Mouse (Mus musculus): ENCODE data around the gene Pacrg. TPM values are rescaled to one million over a fixed set of nuclear protein-coding genes. Genes with fewer than 3 reads are reported as not detected.
A peak's percentile ranks its signal among the peaks of the same experiment; 100 is the strongest.

Gene Pacrg
- total RNA-seq, 2 experiments from 2014 or later: 1.4 to 2.2 TPM

DNA sequence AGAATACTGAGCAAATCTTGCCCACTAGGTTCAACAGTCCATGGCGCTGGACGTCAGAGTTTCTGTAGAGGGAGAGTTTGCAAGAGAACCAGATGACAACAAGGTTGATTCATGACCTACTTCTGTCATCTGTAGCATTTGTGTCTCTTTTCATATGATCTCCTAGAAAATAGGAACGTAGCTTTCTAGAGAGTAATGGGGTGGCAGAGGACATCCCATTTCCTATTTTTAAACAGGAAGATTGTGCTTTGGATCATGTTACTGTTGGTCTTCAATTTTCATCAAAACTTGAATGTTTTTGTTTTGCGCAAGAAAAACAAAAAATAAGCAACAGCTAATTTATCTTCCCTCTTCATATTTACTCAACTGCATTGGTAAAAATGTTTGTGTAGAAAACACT, 379.2 kb downstream of the Pacrg start:
- no peak for DNase-seq
- TF ChIP-seq CTCF (IDR thresholded peaks at IDR 0.05): no peak
- intact Hi-C loops (cut with DNase I): no loop called here

DNA sequence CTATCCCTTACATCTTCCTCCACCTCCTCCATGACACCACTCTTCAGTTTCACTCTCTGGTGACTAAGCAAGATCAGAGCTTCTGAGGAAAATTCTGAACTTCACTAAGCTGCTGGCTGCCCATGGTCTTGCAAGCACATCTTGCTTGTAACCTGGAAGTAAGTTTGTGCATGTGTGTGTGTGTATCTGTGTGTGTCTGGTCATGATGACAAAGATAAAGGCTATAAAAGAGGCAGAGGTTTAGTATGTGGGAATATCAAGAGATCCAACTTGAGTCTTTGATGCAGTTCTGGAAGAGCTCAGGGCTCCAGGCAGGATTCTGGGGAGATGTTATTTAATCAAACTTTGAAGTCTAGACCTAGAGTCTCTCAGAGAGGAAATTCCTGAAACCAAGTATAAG, 381.4 kb downstream of the Pacrg start:
- intact Hi-C loops (cut with DNase I): no loop called here

More for the DNA sequence above, 379.2 kb downstream of the Pacrg start:
- Histone ChIP-seq H3K27ac (no peak overlapping the region), H3K4me3 (no peak overlapping the region)

GRCm38 (mm10) chr17:10456409-10456808, 383.7 kb downstream of the Pacrg start:
- TF ChIP-seq CTCF (IDR thresholded peaks at IDR 0.05): no peak
- no peak overlapping the region for H3K4me3 ChIP-seq
- intact Hi-C loops (cut with DNase I): no loop called here

More for the DNA sequence above, 381.4 kb downstream of the Pacrg start:
- H3K4me3 ChIP-seq: no peak overlapping the region
- TF ChIP-seq CTCF (IDR thresholded peaks at IDR 0.05): no peak
- no peak overlapping the region for H3K27ac ChIP-seq
- DNase-seq: no peak

DNA sequence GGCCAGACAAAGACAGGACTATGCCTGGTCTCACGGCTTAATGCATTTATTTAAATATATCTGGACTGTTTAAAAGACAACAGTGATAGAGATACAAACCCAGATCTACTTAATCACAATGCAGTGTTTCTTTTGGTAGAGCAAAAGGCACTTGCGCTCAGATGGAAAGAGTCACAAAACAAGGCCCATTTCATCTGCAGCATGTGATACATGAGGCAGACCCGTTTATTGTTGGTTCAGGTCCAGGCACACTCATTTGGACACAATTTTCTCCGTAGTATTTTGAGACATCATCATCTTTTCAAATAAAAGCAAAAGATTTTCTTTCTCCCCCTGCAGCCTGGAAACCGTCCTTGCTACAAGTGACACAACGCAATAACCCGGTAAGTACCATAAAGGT, 384.1 kb downstream of the Pacrg start:
- intact Hi-C loops (cut with DNase I): no loop called here
- TF ChIP-seq CTCF (IDR thresholded peaks at IDR 0.05): no peak

More at GRCm38 (mm10) chr17:10456409-10456808, 383.7 kb downstream of the Pacrg start:
- no peak for DNase-seq
- no peak overlapping the region for H3K27ac ChIP-seq

GRCm38 (mm10) chr17:10454406-10454805, 385.7 kb downstream of the Pacrg start:
- intact Hi-C loops (cut with DNase I): loop anchor here (5.0 kb wide), 1 partner anchor 38 kb away; no protein-coding TSS in a partner anchor
- TF ChIP-seq CTCF (IDR thresholded peaks at IDR 0.05): no peak
- Histone ChIP-seq H3K27ac (peak overlapping the region; percentile 28), H3K4me3 (no peak overlapping the region)
- DNase-seq: no peak

More for the DNA sequence above, 384.1 kb downstream of the Pacrg start:
- Histone ChIP-seq H3K27ac (no peak overlapping the region), H3K4me3 (no peak overlapping the region)
- no peak for DNase-seq

DNA sequence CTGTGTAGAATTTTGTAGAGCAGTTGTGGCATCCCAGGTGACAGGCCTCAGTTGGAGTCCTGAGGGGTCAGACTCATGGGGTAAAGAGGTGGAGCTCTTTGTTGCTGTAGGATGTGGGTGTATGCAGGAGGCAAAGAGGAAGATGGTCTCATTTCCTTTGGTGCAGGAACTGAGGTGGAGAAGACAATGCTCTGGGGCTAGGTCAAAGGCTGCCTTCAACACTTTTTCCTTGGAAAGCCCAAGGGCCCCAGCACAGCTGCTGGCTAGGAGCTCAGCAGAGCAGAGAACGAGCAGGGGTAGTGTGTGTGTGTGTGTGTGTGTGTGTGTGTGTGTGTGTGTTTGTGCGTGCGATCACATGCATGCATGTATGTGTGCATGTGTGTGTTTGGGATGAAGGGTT, 387.3 kb downstream of the Pacrg start:
- intact Hi-C loops (cut with DNase I): loop anchor here (5.0 kb wide), 1 partner anchor 40 kb away; no protein-coding TSS in a partner anchor
- TF ChIP-seq CTCF (IDR thresholded peaks at IDR 0.05): no peak
- no peak overlapping the region for H3K4me3 ChIP-seq
- H3K27ac ChIP-seq: peak overlapping the region; percentile 88; the same call in 1 of the 2 replicates
- DNase-seq: no peak

DNA sequence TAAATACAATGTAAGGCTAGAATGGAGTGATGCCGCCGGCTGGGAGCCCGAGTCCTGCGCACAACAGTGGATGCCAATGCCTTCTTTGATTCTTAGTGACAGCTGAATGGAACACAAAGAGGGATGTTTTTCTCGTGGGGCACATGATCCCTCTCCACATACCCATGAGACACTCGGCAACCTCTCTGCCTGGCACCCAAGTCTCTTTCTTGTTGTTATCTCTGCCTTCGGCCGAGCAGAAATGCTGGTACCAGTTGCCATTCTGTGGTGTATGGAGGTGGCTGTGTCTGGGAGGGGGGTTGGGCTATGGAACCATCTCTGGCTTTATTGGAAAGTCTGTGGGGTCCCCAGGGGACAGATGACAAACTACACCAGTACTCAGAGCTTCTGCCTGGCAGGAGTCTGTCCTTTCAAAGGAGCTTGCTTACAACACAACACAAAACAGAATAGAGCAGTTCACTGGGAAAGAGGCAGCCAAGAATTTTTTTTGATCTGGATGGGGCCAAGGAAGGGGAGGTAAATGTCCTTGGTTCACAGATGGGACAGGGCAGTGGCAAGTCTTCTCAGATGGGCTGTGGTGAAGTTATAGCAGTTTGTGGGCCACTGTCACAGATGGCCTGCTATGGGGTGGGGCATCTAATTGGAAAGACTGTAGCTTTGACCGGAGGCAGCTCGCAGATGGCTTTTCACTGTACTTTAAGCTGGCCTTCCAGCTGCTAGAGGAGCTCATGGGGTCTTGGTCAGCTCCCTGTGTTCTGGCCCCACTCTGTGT, 388.6 kb downstream of the Pacrg start:
- no peak overlapping the region for H3K4me3 ChIP-seq
- peak overlapping the region; percentile 88 for H3K27ac ChIP-seq
- TF ChIP-seq CTCF (IDR thresholded peaks at IDR 0.05): no peak
- DNase-seq: no peak
- intact Hi-C loops (cut with DNase I): loop anchor here (5.0 kb wide), 1 partner anchor 41 kb away; no protein-coding TSS in a partner anchor

DNA sequence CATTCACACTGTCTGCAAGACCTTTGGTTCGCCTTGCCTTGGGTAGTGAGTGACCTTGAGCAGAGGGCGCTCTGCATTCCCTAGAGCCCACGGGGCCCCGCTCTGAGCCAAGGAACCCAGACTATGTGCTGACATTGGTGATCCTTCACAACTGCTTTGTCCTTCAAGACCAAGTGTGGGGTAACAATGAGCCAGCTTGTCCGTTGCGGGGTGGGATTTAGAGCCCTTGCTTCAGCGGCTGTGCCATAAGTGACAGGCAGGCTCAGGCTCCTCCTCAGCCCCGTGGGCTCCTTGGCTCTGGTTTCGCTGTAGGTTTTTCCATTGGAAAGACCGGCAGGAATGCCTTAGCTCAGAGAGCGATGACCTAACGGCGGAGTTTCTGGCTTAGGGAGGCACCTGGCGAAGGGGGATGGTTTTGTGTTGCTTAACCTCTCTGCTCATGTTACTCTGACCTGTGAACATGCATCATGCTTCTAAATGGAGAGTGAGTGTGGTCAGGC, 390.3 kb downstream of the Pacrg start:
- no peak for TF ChIP-seq CTCF (IDR thresholded peaks at IDR 0.05)
- peak overlapping the region; percentile 26; the same call in 1 of the 2 replicates for H3K4me3 ChIP-seq
- peak; percentile 84 for DNase-seq
- H3K27ac ChIP-seq: peak overlapping the region; percentile 88
- intact Hi-C loops (cut with DNase I): loop anchor here (5.0 kb wide), 1 partner anchor 42 kb away; no protein-coding TSS in a partner anchor

DNA sequence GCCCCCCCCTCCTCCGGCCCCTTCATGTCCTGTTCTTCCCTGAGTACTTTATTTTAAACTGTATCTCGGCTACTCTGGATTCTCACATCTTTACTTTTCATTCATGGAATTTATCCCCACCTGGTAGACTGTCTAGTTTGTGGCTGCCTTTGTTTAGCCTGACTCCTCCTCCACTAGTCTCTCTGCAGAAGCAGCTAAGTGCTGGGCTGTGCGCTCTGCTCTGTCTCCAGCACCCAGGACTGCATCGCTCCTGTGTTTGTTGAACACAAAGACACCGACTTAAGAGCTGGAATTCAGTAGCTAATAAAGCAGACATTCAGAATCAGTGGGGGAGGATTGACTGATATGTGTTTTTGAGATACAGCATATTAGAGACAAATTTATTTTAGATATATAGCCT, 391.7 kb downstream of the Pacrg start:
- intact Hi-C loops (cut with DNase I): no loop called here
- Histone ChIP-seq H3K27ac (peak overlapping the region; percentile 35; the same call in 1 of the 2 replicates), H3K4me3 (no peak overlapping the region)
- no peak for DNase-seq
- no peak for TF ChIP-seq CTCF (IDR thresholded peaks at IDR 0.05)

- Histone ChIP-seq H3K4me3 (no peak overlapping the region), H3K27ac (no peak overlapping the region)
- TF ChIP-seq CTCF (IDR thresholded peaks at IDR 0.05): no peak
- intact Hi-C loops (cut with DNase I): no loop called here
- DNase-seq: no peak
Observed at GRCm38 (mm10) chr17:10441501-10442111, 398.5 kb downstream of the Pacrg start.

DNA sequence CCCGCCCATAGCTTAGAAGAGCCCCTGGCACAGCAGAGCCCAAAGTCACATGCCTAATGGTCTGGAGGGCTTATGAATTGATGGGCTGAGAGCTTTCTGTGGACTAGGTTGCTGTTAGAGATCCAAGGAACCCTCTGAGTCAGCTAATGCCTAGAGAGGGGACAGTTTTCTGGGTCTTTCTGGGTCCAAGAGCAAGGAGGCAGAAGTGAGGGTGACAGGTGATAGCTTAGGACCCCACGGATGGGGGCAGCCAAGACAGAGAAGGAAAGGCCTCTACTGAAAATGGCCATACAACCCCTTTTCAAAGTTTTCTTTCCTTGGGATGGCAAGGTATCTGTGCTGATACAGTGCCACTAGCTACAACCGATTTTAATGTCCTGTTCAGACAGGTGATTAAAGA, 399.1 kb downstream of the Pacrg start:
- intact Hi-C loops (cut with DNase I): no loop called here
- Histone ChIP-seq H3K27ac (no peak overlapping the region), H3K4me3 (no peak overlapping the region)
- TF ChIP-seq CTCF (IDR thresholded peaks at IDR 0.05): no peak
- no peak for DNase-seq

GRCm38 (mm10) chr17:10439815-10440214, 400.3 kb downstream of the Pacrg start:
- Histone ChIP-seq H3K4me3 (no peak overlapping the region), H3K27ac (no peak overlapping the region)
- intact Hi-C loops (cut with DNase I): no loop called here
- no peak for DNase-seq
- no peak for TF ChIP-seq CTCF (IDR thresholded peaks at IDR 0.05)

DNA sequence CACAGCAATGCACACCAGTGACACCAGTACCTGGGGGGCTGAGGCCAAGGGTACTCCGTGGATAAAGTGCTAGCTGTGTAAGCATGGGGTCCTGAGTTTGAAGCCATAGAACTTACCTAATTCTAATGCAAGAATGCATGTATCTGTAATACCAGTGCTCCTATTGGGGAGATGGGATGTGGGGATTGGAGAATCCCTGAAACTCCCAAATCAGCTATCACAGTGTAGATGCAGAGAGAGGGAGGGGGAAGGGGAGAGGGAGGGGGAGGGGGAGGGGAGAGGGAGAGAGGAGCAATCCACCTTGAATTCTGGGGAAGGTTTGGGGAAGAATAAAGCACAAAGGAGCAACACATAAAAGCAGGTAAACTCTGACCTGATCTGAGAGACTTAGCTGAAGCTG, 405.2 kb downstream of the Pacrg start:
- no peak for TF ChIP-seq CTCF (IDR thresholded peaks at IDR 0.05)
- Histone ChIP-seq H3K4me3 (no peak overlapping the region), H3K27ac (no peak overlapping the region)
- intact Hi-C loops (cut with DNase I): no loop called here
- DNase-seq: no peak

Measured in gastrocnemius, adult 2 months (tissue).